Comparison of ENCODE assay signal across 8 mouse cellular contexts in genomic region chr4:133609719-133610118, GRCm38 (mm10). TPM values are rescaled to one million over a fixed set of nuclear protein-coding genes. Genes with fewer than 3 reads are reported as not detected.
A peak's percentile ranks its signal among the peaks of the same experiment; 100 is the strongest.
DNase-seq lines count a peak whose midpoint lies in the region; ATAC-seq and TF ChIP-seq lines count a peak whose summit lies in the region.

No protein-coding gene starts in this region.

- H3K4me2 ChIP-seq in forebrain, embryonic 12.5 days = no peak overlapping the region
- H3K4me2 ChIP-seq in lung, postnatal 0 days (replicated peaks; ENCODE audit: low read depth, low read length) = no peak overlapping the region

- peak; percentile 80 for DNase-seq in ES-CJ7 (ENCODE audit: low read depth, low spot score)
- peak; percentile 73 for DNase-seq in brain, adult 2 months (ENCODE audit: low read depth, low spot score)
- DNase-seq in heart, postnatal 4 days = peak; percentile 92
- peak; percentile 39 to 74 for DNase-seq in layer of hippocampus, adult 8-10 months (ENCODE audit: low spot score in 2 of 2)
- peak; percentile 85 for DNase-seq in lung, postnatal 0 days (ENCODE audit: low spot score)
- DNase-seq in right cerebral cortex, adult 2 months (ENCODE audit: low spot score in 2 of 2) = peak; percentile 76 to 78
- DNase-seq in urinary bladder, adult 2 months (ENCODE audit: low spot score) = peak; percentile 78

- no peak overlapping the region for H3K27ac ChIP-seq in forebrain, embryonic 12.5 days
- H3K27ac ChIP-seq in lung, postnatal 0 days (ENCODE audit: low read length) = no peak overlapping the region

- 15% methylated on average over 6 of the region's 6 CpGs for WGBS in forebrain, embryonic 12.5 days
- WGBS in lung, postnatal 0 days = 15% methylated on average over 6 of the region's 6 CpGs

- H3K36me3 ChIP-seq in forebrain, embryonic 12.5 days (replicated peaks) = peaks cover 46% of the 10 kb centered on the region
- H3K36me3 ChIP-seq in lung, postnatal 0 days (ENCODE audit: insufficient read depth, low read length) = peaks cover 24% of the 10 kb centered on the region

- TF ChIP-seq EP300 in lung, postnatal 0 days (IDR thresholded peaks at IDR 0.05) = no peak

- TF ChIP-seq CTCF in lung, postnatal 0 days (IDR thresholded peaks at IDR 0.05) = peak; percentile 95

- 0 out of 2 replicates have a peak, but pooled peaks have one; percentile 44 for ATAC-seq in forebrain, embryonic 12.5 days (ENCODE audit: low FRiP score)
- ATAC-seq in lung, postnatal 0 days = peak; percentile 30

- H3K9ac ChIP-seq in forebrain, embryonic 12.5 days = no peak overlapping the region
- H3K9ac ChIP-seq in lung, postnatal 0 days (replicated peaks; ENCODE audit: low read depth) = no peak overlapping the region

- 0 out of 2 replicates have a peak, but pooled peaks cover 9% of the 10 kb centered on the region for H3K9me3 ChIP-seq in forebrain, embryonic 12.5 days
- H3K9me3 ChIP-seq in lung, postnatal 0 days (ENCODE audit: low read length) = no peaks in the 10 kb centered on the region

- no peak overlapping the region for H3K4me3 ChIP-seq in forebrain, embryonic 12.5 days (replicated peaks)
- no peak overlapping the region for H3K4me3 ChIP-seq in lung, postnatal 0 days (ENCODE audit: low read depth, low read length)

- H3K27me3 ChIP-seq in forebrain, embryonic 12.5 days = no peaks in the 10 kb centered on the region
- H3K27me3 ChIP-seq in lung, postnatal 0 days (replicated peaks; ENCODE audit: insufficient read depth, low read length) = no peaks in the 10 kb centered on the region

- H3K4me1 ChIP-seq in forebrain, embryonic 12.5 days = no peaks in the 10 kb centered on the region
- H3K4me1 ChIP-seq in lung, postnatal 0 days (ENCODE audit: insufficient read depth, low read depth, low read length) = 0 out of 2 replicates have a peak, but pooled peaks cover 3% of the 10 kb centered on the region

RNA-seq across cellular contexts. Expression of gene Sfn, which starts 7.8 kb away (rescaled TPM):
- polyA plus RNA-seq in forebrain, embryonic 12.5 days (2016; fragmentation: Nextera tagmentation; extraction: Ambion mirVana) = 3.9 and 6.8 TPM in 2 replicates
- 1 to 10 TPM; 1.3 to 1.4 TPM for total RNA-seq in heart, postnatal 4 days (2021)
- 1 to 10 TPM; 1.4 to 3.1 (median 2.1) TPM for total RNA-seq in layer of hippocampus, adult 8-10 months (2022)
- polyA plus RNA-seq in lung, postnatal 0 days (2015; fragmentation: Nextera tagmentation; extraction: Ambion mirVana) = 23.7 and 32.4 TPM in 2 replicates
- 218 and 326 TPM in 2 replicates for polyA plus RNA-seq in urinary bladder, adult 2 months (2012; rRNA removed)

RNA-seq across cellular contexts. Expression of gene Gpn2, which starts 25.6 kb away (rescaled TPM):
- 26.0 and 26.6 TPM in 2 replicates for polyA plus RNA-seq in forebrain, embryonic 12.5 days (2016; fragmentation: Nextera tagmentation; extraction: Ambion mirVana)
- 10 to 100 TPM; 11.0 to 11.1 TPM for total RNA-seq in heart, postnatal 4 days (2021)
- 10 to 100 TPM in 2 of 4 experiments, 1 to 10 TPM in 2; 9.3 to 11.8 (median 10.3) TPM for total RNA-seq in layer of hippocampus, adult 8-10 months (2022)
- polyA plus RNA-seq in lung, postnatal 0 days (2015; fragmentation: Nextera tagmentation; extraction: Ambion mirVana) = 15.8 and 17.6 TPM in 2 replicates
- polyA plus RNA-seq in urinary bladder, adult 2 months (2012; rRNA removed) = 20.5 and 25.2 TPM in 2 replicates

RNA-seq across cellular contexts. Expression of gene Gpatch3, which starts 35.2 kb away (rescaled TPM):
- 8.7 and 9.8 TPM in 2 replicates for polyA plus RNA-seq in forebrain, embryonic 12.5 days (2016; fragmentation: Nextera tagmentation; extraction: Ambion mirVana)
- 1 to 10 TPM; 5.2 to 6.0 TPM for total RNA-seq in heart, postnatal 4 days (2021)
- 1 to 10 TPM; 7.5 to 9.8 (median 8.8) TPM for total RNA-seq in layer of hippocampus, adult 8-10 months (2022)
- polyA plus RNA-seq in lung, postnatal 0 days (2015; fragmentation: Nextera tagmentation; extraction: Ambion mirVana) = 6.7 and 7.1 TPM in 2 replicates
- 4.5 and 4.6 TPM in 2 replicates for polyA plus RNA-seq in urinary bladder, adult 2 months (2012; rRNA removed)

RNA-seq across cellular contexts. Expression of gene Zdhhc18, which starts 40.2 kb away (rescaled TPM):
- polyA plus RNA-seq in forebrain, embryonic 12.5 days (2016; fragmentation: Nextera tagmentation; extraction: Ambion mirVana) = 2.8 and 4.6 TPM in 2 replicates
- 10 to 100 TPM; 21.4 to 22.1 TPM for total RNA-seq in heart, postnatal 4 days (2021)
- 10 to 100 TPM; 30.7 to 44.0 (median 42.9) TPM for total RNA-seq in layer of hippocampus, adult 8-10 months (2022)
- polyA plus RNA-seq in lung, postnatal 0 days (2015; fragmentation: Nextera tagmentation; extraction: Ambion mirVana) = 5.8 and 9.4 TPM in 2 replicates
- polyA plus RNA-seq in urinary bladder, adult 2 months (2012; rRNA removed) = 17.8 and 19.7 TPM in 2 replicates

RNA-seq across cellular contexts. Expression of gene Nr0b2, which starts 56.5 kb away (rescaled TPM):
- polyA plus RNA-seq in forebrain, embryonic 12.5 days (2016; fragmentation: Nextera tagmentation; extraction: Ambion mirVana) = not detected in 2 replicates
- 10 to 100 TPM in 1 of 2 experiments, 1 to 10 TPM in 1; 8.0 to 11.5 TPM for total RNA-seq in heart, postnatal 4 days (2021)
- total RNA-seq in layer of hippocampus, adult 8-10 months (2022) = not detected
- polyA plus RNA-seq in lung, postnatal 0 days (2015; fragmentation: Nextera tagmentation; extraction: Ambion mirVana) = 0.37 and 0.39 TPM in 2 replicates
- polyA plus RNA-seq in urinary bladder, adult 2 months (2012; rRNA removed) = not detected in 2 replicates
